Mouse (Mus musculus) adrenal gland, adult 2 months (tissue): ENCODE results near the gene Zfp335. TPM values are rescaled to one million over a fixed set of nuclear protein-coding genes. Genes with fewer than 3 reads are reported as not detected.
"Not testable (repeated sequence)": the region's sequence is repeated elsewhere in the genome, so short reads cannot be mapped to it uniquely, and the experiment has no call there.

Source experiments
- DNase-seq: peaks from one replicate; pipeline ENCODE4 v3.0.0; 2021
- polyA plus RNA-seq: library from polyadenylated mRNA; depleted of rRNA; stranded (reverse); fragments of >200 nt; gene quantifications from 2 replicates; pipeline ENCODE4 v1.2.3, GENCODE M21; 2012
- total RNA-seq, 2 experiments: library from RNA; stranded (reverse); gene quantifications; 2 replicates each; pipeline ENCODE4 v1.2.3; 2021

The Zfp335 gene
- total and polyA plus RNA-seq, 3 experiments = 16.7 to 37.4 (median 21.9) TPM

DNA sequence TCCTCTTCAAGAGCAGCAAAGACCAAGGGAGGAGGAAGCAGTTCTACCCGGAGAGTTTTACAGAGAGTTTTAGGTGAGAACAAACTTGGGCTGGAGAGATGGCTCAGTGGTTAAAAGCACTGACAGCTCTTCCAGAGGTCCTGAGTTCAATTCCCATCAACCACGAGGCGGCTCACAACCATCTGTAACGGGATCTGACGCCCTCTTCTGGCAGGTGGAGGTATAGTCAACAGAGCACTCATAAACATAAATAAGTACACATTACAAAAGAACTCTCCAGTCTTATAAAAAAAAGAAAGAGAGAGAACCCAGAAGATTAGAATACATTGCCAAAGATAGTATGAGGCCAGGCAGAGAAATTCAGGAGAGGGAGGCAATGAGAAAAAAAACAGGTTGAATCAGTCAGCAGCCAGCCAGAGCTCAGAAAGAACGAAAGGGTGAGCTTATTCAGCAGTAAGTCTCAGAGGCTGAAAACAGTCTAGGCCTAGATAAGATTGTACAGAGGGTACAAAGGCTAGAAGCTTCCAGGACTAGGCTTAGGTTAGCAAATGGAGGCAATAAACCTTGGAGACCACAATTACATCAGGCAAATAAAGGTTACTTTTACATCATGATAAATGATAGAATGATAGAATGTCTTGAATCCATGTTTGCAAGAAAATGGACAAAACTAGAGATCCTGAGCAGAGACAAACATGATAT lies 39.8 kb downstream of the Zfp335 start:
- DNase-seq = no peak

DNA sequence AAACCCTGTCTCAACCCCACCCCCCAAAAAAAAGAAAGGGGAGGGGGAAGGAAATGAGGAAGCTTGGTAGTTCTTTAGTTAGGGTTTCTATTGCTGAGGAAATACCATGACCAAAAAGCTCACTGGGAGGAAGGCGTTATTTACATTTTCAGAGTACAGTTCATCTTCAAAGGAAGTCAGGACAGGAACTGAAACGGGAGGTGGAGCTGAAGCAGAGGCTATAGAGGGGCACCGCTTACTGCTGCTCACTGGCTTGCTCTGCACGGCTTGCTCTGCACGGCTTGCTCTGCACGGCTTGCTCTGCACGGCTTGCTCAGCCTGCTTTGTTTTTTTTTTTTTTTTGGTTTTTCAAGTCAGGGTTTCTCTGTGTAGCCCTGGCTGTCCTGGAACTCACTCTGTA lies 43.1 kb downstream of the Zfp335 start:
- DNase-seq = no peak

DNA sequence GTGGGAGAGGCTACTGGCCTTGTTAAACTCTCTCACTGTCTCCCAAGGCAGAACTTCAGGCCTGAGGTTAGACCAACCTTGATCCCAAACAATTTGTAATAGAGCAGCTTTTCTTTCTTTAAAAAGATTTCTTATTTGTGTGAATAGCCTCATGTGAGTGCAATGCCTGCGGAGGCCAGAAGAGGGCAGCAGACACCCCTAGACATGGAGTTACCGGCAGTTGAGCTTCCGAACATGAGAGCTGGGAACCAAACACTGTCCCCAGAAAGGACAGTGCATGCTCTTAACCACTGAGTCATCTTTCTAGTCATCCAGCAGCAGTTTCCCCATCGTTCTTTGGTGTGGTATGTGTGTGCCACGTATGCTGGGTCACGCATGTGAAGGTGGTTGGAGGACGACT lies 44.0 kb downstream of the Zfp335 start:
- no peak for DNase-seq

DNA sequence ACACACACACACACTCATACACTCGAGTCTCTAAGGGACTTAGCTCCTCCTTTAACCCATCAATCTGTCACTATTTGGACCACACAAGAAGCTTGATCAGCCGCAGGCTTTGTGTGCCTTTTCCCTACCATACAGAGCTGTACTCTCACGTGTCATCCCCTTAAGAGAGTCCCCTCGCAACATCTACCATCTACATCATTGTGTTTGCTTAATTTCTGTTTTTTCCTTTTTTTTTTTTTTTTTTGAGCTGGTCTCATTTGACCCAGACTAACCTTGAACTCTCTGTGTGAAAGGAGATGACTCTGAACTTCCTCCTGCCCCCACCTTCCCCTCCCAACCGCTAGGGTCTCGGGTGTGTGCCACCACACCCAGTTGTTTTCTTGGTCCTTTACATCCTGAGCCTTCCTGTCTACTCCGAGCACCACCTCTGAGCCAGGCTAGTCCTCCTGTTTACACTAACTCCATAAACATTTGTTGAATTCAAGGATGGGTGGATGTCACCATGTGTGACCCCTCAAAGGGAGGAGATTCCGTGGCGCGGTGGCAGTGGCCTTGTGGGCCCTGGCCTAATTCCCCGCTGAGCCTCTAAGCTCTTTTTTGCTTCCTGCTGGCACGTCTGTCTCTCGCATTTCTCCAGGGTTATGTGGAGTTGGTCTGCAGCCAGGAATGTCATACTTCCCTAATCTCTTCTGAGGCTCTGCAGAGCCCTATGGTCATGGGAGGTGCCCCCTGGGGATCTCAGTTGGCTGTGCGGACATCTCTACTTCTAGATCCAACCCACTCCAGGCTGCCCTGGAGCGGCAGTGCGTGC lies 44.6 kb downstream of the Zfp335 start:
- peak; percentile 83 for DNase-seq

DNA sequence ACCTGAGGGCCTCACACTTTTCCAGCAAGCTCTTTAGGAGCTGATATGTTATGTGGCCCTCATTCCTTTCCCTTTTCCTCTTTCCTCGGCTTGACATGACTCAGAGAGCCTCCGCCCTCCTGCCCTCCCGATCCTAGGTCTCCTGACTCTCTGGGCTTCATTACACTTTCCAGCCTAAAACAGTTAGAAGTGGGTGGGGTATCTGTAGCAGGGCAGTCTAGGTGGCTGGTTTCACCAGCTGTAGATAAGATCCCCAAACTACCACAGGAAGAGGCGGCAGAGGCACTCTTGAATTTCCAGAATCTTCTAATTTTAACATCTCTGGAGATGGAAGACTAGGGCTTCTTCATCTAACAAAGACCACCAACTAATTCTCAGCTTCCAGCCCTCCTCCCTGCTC lies 47.0 kb downstream of the Zfp335 start:
- DNase-seq = no peak

DNA sequence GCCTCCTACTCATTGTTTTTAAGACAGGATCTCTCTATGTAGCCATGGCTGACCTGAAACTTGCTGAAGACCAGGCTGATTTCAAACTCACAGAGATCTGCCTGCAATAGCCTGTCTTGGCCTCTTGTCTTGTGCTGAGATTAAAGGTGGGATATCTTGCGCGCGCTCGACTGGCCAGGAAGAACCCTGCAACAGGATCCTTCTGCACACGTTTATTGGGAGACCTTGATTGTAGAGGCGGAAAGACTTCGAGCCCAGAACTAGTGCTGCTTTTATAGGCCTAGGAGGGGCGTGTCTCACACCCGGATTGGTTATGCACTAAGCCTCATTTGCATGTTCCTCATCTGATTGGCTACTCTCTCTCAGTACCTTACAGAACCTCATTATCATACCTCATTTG lies 48.1 kb downstream of the Zfp335 start:
- not testable (repeated sequence) for DNase-seq

DNA sequence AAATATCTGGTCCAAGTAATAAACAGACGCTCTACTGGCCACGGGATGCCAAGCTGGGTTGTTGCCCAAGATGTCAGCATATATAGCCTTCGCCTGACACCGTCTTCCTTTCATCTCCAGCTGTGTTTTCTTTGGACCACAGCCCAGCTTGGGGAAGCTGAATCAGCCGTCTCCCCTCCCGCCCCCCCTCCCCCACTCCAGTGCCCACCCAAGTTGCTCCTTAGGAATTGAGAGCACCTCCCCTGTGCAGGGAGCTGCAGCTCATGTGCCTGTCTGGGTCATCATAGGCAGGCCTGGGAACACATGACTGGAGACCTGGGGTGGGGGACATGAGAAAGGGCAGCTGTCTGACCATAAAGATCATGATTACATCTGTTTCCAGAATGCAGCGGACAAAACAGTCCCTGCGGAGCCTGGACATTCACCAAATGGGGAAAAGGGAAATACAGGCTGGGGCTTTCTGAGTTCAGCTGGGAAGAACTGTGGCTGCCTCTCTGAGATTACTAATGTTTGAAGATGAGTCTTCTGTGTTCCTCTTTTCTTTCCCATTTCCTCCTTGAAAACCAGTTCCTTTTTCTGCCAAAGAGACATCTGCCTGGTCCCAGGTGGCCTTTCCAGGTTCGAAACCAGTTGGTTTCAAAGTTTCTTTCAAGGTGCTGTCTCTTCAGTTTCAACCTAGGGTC lies 49.2 kb downstream of the Zfp335 start:
- DNase-seq = peak; percentile 79

DNA sequence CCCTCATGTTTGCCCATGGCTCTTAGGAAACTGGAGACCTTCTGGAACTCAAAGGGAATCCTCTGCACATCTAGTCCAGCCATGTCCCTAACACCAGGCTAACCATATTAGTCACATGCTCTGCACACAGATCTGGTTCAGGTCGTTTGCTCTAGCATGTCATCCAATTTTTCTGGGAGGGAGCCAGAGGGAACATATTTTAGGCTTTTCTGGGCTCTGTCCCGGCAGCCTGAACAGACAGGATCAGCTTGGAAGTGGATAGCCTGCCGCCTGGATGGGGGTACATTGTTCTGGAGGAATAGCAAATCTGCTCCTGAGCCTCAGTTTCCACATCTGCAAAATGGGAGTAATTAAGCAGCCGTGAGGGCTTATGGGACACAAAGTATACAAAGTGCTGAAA lies 50.5 kb downstream of the Zfp335 start:
- no peak for DNase-seq

DNA sequence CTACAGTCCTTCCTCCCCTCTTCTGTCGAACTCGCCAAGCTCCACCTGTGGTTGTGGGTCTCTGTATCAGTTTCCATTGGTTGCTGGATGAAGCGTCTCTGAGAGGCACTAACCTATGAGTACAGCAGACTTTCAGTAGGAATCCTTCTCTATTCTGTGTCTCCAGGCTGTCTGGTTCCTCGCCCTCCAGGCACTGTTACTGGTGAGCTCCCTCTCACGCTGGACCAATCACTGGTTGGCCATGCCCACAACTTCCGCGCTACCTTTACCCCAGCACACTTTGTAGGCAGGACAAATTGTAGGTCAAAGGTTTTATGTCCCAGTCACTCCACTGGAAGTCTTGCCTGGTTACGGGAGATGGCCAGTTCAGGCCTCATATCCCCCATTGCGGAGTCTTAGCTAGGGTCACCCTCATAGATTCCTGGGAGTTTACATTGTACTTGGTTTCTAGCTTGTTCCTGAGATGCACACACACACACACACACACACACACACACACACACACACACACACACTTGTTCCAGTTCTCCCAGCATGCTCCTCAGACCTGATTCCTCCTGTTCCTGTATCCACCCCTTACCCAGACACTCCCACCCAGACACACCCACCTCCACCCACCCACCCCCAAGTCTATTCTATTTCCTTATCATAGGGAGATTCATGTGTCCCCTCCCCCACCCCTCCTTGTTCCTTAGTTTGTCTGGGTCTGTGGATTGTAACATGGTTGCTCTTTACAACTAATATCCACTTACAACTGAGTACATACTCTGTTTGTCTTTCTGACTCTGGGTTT lies 51.7 kb downstream of the Zfp335 start:
- DNase-seq = no peak

DNA sequence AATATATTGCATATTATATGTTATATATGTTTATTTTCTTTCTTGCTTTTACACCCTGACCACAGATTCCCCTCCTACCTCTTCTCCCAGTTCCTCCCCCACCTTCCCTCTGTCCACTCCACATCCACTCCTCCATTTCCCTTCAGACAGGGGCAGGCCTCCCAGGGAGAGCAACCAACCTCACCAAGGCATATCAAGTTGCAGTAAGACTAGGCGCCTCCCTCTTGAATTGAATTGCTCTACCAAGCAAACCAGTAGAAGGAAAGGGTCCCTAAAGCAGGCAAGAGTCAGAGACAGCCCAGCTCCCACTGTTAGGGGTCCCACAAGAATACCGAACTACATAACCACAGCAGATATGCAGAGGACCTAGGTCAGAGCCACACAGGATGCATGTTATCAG lies 52.4 kb downstream of the Zfp335 start:
- no peak for DNase-seq

DNA sequence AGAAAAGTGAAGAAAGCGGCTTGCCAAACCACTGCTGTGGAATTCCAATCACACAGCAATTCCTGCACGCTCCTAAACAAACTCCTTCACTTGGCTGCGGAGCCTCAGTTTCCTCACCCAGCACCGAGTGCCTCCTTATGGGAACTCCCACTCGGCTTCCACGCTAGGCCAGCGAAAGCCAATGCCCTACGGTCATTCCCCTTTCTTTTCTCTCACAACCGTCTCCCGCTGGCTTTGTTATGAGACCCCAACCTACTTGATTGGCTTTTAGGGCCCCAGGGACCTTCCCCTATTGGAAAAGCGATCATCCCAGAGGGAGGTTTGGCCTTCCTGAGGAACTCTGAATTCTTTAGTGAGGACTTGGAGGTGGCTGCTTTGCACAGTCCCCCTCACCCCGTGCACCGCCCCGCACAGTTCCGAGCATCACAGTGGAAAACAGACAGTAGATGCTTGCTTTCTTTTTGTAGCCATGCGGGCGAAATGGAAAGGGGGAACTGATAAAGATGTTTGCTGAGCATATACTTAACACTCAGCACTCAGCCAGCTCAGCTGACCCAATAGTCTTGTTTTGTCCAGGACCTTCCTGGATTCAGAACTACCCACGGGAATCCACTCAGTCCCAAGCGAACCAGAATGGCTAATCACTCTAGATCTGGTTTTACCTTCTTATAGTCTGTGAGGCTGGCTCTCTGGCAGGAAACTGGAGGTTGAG lies 53.6 kb downstream of the Zfp335 start:
- no peak for DNase-seq

DNA sequence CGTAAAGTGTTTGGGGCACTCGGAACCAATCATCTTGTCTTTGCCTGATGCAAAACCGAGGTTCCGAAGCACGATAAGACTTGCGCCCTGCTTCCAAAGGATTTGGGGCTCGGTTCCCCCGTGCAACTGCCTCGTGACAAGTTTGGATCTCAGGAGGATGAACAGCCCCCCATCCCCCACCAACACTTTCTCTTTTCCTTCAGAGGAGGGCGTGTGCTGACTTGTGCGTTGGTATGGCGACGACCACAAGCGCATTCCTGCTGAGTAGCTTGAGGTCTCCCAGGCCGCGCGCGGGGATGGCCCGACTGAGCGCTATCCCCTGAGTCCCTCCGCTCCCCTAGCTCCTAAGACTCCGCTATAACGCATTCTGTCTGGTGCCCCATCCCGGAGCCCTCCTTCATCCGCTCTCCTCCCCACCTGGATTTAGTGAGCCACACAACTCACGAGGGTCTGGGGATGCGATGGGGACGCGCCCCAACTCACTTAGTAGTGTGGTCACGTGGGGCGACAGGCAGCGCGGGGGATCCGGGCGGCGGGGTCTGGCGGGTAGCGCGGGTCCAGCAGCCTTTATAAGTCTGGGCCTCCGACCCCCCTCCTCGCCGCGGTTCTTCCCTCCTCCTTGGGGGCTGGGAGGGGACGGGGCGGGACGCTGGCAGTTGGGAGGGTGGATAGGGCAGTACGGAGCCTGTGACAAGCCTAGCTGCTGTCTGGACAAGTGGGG lies 54.3 kb downstream of the Zfp335 start, which contains the start of gene Pltp:
TSS of gene Pltp (minus strand) at position 611 of the 721 bp plus-strand sequence.
- peak; percentile 57 for DNase-seq

DNA sequence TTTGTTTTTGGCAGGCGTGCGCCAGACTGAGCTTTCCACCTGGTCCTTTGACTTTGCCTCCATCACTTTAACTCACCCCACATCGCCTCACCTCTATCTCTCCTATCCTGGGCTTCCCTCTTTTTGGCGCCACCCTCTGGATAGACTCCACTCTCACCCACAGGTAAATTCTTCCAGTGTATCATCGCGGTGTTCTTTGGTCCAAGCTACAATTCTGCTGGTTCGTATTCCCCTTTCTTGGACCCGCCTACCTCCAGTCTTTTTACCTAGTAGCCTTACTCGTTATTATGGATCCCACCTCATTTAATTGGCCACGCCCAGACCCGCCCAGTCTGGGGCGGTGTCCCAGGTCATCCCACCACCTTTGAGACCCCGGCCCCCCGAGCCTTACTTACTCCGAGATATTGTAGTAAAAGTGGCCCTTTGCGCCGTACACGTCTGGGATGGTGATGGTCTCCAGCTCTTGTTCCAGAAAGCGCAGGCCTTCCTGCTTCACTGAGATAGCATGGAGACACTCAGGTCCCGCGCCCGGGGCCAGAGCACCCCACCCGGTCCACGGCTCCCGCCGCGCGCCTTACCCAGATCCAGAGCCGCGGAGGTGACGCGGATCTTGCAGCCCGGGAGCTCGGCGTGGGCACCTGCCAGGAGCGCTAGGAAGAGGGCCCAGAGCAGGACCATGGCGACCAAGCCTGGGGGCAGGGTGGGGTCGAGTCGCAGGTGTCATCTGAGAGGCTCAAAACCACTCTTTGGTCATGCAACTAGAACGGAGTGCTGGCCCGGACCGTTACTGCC lies 55.1 kb downstream of the Zfp335 start:
- DNase-seq = peak; percentile 40

DNA sequence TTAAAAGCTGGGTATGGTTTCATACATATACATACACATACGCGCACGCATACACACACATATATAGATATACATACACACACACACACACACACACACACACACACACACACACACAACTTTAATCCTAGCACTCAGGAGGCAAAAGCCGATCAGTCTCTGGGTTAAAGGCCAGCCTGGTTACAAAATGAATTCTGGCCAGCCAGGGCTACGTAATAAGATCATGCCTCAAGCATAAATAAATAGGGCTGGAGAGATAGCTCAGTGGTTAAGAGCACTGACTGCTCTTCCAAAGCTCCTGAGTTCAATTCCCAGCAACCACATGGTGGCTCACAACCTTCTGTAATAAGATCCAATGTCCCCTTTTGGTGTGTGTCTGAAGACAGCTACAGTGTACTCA lies 56.0 kb downstream of the Zfp335 start:
- DNase-seq = not testable (repeated sequence)

DNA sequence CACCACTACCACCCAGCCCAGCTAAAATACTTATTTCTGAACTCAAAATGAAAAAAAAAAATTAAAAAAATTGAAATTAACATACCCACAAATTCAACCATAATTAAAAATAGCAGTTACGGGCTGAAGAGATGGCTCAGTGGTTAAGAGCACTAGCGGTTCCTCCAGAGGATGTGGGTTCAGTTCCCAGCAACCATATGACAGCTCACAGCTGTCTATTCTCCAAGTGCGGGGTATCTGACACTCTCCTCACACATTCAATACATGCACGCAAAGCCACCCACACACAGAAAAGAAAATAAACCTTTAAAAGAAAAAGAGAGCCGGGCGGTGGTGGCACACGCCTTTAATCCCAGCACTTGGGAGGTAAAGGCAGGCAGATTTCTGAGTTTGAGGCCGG lies 61.5 kb downstream of the Zfp335 start:
- DNase-seq = no peak

DNA sequence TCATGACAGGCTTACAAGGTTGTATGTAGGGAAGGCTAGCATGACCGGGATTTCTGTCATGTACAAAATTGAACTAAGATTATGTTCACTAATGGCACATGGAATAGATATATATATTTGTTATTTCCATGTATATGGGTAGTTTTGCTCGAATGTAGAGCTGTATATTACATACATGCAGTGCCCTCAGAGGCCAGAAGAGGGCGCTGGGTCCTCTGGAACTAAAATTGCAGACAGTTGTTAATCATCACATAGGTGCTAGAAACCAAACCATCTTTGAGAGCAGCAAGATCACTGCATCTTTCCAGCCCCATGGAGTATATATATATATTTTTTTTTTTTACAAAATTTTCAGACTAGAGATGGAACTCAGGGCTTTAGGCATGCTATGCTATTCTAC lies 65.8 kb downstream of the Zfp335 start:
- DNase-seq = no peak
